Mouse (Mus musculus) heart, embryonic 13.5 days (tissue): Measurements from ENCODE around the gene Tinag. TPM values are rescaled to one million over a fixed set of nuclear protein-coding genes. Genes with fewer than 3 reads are reported as not detected.

Source experiments
- ATAC-seq: fragments of 200-750 bp; cut with Nextera tagmentation; 2 replicates; pipeline ENCODE4 v1.8.0; 2017; ENCODE audit warnings: moderate TSS enrichment; ENCODE audit not compliant: insufficient number of reproducible peaks, low FRiP score, low TSS enrichment; ENCODE audit errors: extremely low read depth
- H3K27ac ChIP-seq: fragments of 300-500 bp; sonication (generic); replicated peaks from 2 replicates; pipeline ENCODE4 v1.5.1; 2015; ENCODE audit warnings: moderate library complexity, mild to moderate bottlenecking, inconsistent platforms
- H3K27me3 ChIP-seq: fragments of 300-500 bp; sonication (generic); replicated peaks from 2 replicates; pipeline ENCODE4 v1.6.1; 2015; ENCODE audit warnings: mild to moderate bottlenecking, inconsistent platforms
- H3K36me3 ChIP-seq: fragments of 300-500 bp; sonication (generic); 2 replicates; pipeline ENCODE4 v1.6.1; 2015; ENCODE audit warnings: mild to moderate bottlenecking, inconsistent platforms
- H3K4me1 ChIP-seq: fragments of 300-500 bp; sonication (generic); 2 replicates; pipeline ENCODE4 v1.6.1; 2015; ENCODE audit warnings: inconsistent platforms
- H3K4me2 ChIP-seq: fragments of 300-500 bp; sonication (generic); 2 replicates; pipeline ENCODE4 v1.6.1; 2015; ENCODE audit warnings: inconsistent platforms, mild to moderate bottlenecking, moderate library complexity
- H3K4me3 ChIP-seq: fragments of 300-500 bp; sonication (generic); 2 replicates; pipeline ENCODE4 v1.5.1; 2015; ENCODE audit warnings: moderate library complexity, mild to moderate bottlenecking, inconsistent platforms
- H3K9ac ChIP-seq: fragments of 300-500 bp; sonication (generic); 2 replicates; pipeline ENCODE4 v1.6.1; 2015; ENCODE audit warnings: inconsistent platforms, mild to moderate bottlenecking, moderate library complexity
- H3K9me3 ChIP-seq: fragments of 300-500 bp; sonication (generic); 2 replicates; pipeline ENCODE4 v1.6.1; 2016; ENCODE audit warnings: inconsistent platforms
- WGBS: fragments of 180-500 bp; shearing (Covaris S2); methylation state at CpG from one replicate; pipeline ENCODE4 v1.1.7; 2015; ENCODE audit warnings: mixed read lengths; 5-methylcytosine and 5-hydroxymethylcytosine counted together
- polyA plus RNA-seq: library from polyadenylated mRNA; unstranded; fragments of >200 nt; fragmentation: Nextera tagmentation; extraction: Ambion mirVana; gene quantifications from 2 replicates; pipeline ENCODE4 v1.2.1, GENCODE M21; 2015

Tinag gene
- polyA plus RNA-seq, 1 experiment from 2014 or later, result 0.19 TPM

- WGBS, result 30% methylated on average over 4 of the region's 4 CpGs
- Histone ChIP-seq H3K36me3 (no peaks in the 10 kb centered on the region), H3K4me2 (peak overlapping the region; percentile 33), H3K27ac (peak overlapping the region; percentile 79), H3K4me1 (peaks cover 14% of the 10 kb centered on the region), H3K9ac (no peak overlapping the region), H3K27me3 (no peaks in the 10 kb centered on the region), H3K9me3 (no peaks in the 10 kb centered on the region), H3K4me3 (no peak overlapping the region)
- no peak for ATAC-seq
Measured at GRCm38 (mm10) chr9:77018935-77019334, 26.7 kb downstream of the Tinag start.

- H3K4me3 ChIP-seq, result no peak overlapping the region
- no peak overlapping the region for H3K27ac ChIP-seq
- no peak for ATAC-seq
- H3K4me1 ChIP-seq, result no peaks in the 10 kb centered on the region
- no peak overlapping the region for H3K4me2 ChIP-seq
- H3K27me3 ChIP-seq, result no peaks in the 10 kb centered on the region
- no peaks in the 10 kb centered on the region for H3K9me3 ChIP-seq
- H3K9ac ChIP-seq, result no peak overlapping the region
- 77% methylated on average over 1 of the region's 1 CpGs for WGBS
- no peaks in the 10 kb centered on the region for H3K36me3 ChIP-seq
Measured at GRCm38 (mm10) chr9:76996021-76996420, 49.6 kb downstream of the Tinag start.

- H3K4me2 ChIP-seq, result no peak overlapping the region
- H3K4me3 ChIP-seq, result no peak overlapping the region
- H3K36me3 ChIP-seq, result no peaks in the 10 kb centered on the region
- no peak for ATAC-seq
- no peaks in the 10 kb centered on the region for H3K4me1 ChIP-seq
- no peak overlapping the region for H3K27ac ChIP-seq
- no peak overlapping the region for H3K9ac ChIP-seq
- peaks cover under 1% of the 10 kb centered on the region; the same call in 1 of the 2 replicates for H3K9me3 ChIP-seq
- H3K27me3 ChIP-seq, result no peaks in the 10 kb centered on the region
Measured at GRCm38 (mm10) chr9:76989946-76990345, 55.6 kb downstream of the Tinag start.

- Histone ChIP-seq H3K4me3 (no peak overlapping the region), H3K4me1 (no peaks in the 10 kb centered on the region), H3K27ac (no peak overlapping the region), H3K27me3 (no peaks in the 10 kb centered on the region), H3K9me3 (no peaks in the 10 kb centered on the region), H3K36me3 (no peaks in the 10 kb centered on the region), H3K9ac (no peak overlapping the region), H3K4me2 (no peak overlapping the region)
- 86% methylated on average over 1 of the region's 1 CpGs for WGBS
- ATAC-seq, result no peak
Measured at GRCm38 (mm10) chr9:76934813-76935212, 110.8 kb downstream of the Tinag start.

- no peaks in the 10 kb centered on the region for H3K36me3 ChIP-seq
- H3K9me3 ChIP-seq, result no peaks in the 10 kb centered on the region
- peaks cover 9% of the 10 kb centered on the region for H3K4me1 ChIP-seq
- H3K27ac ChIP-seq, result peak overlapping the region; percentile 5; the same call in 1 of the 2 replicates
- H3K4me3 ChIP-seq, result no peak overlapping the region
- ATAC-seq, result no peak
- no peaks in the 10 kb centered on the region for H3K27me3 ChIP-seq
- H3K4me2 ChIP-seq, result 0 out of 2 replicates have a peak overlapping the region, but pooled peaks have one; percentile 22
- WGBS, result 44% methylated on average over 5 of the region's 5 CpGs
- H3K9ac ChIP-seq, result no peak overlapping the region
Measured at GRCm38 (mm10) chr9:76915093-76915661, 130.4 kb downstream of the Tinag start.
